Mouse (Mus musculus) liver, embryonic 12.5 days (tissue): ENCODE results near the gene Gm340. TPM values are rescaled to one million over a fixed set of nuclear protein-coding genes. Genes with fewer than 3 reads are reported as not detected.

Experiments
- ATAC-seq: fragments of 200-750 bp; cut with Nextera tagmentation; 2 replicates; pipeline ENCODE4 v1.8.0; 2017; ENCODE audit warnings: moderate number of reproducible peaks, mild to moderate bottlenecking, moderate library complexity
- H3K27ac ChIP-seq: fragments of 300-500 bp; sonication (generic); 2 replicates; pipeline ENCODE4 v1.5.1; 2016; ENCODE audit warnings: mild to moderate bottlenecking
- H3K27me3 ChIP-seq: fragments of 300-500 bp; sonication (generic); replicated peaks from 2 replicates; pipeline ENCODE4 v1.6.1; 2016; ENCODE audit warnings: mild to moderate bottlenecking, moderate library complexity
- H3K36me3 ChIP-seq: fragments of 300-500 bp; sonication (generic); 2 replicates; pipeline ENCODE4 v1.6.1; 2016; ENCODE audit warnings: mild to moderate bottlenecking, moderate library complexity
- H3K4me1 ChIP-seq: fragments of 300-500 bp; sonication (generic); 2 replicates; pipeline ENCODE4 v1.6.1; 2016
- H3K4me2 ChIP-seq: fragments of 300-500 bp; sonication (generic); 2 replicates; pipeline ENCODE4 v1.6.1; 2016; ENCODE audit warnings: mild to moderate bottlenecking, moderate library complexity
- H3K4me3 ChIP-seq: fragments of 300-500 bp; sonication (generic); 2 replicates; pipeline ENCODE4 v1.5.1; 2016; ENCODE audit warnings: mild to moderate bottlenecking, moderate library complexity
- H3K9ac ChIP-seq: fragments of 300-500 bp; sonication (generic); 2 replicates; pipeline ENCODE4 v1.6.1; 2016; ENCODE audit warnings: mild to moderate bottlenecking, moderate library complexity
- H3K9me3 ChIP-seq: fragments of 300-500 bp; sonication (generic); replicated peaks from 2 replicates; pipeline ENCODE4 v1.6.1; 2016; ENCODE audit warnings: mild to moderate bottlenecking, moderate library complexity
- WGBS: fragments of 180-500 bp; shearing (Covaris S2); methylation state at CpG from one replicate; pipeline ENCODE4 v1.1.7; 2016; ENCODE audit not compliant: insufficient replicate concordance; 5-methylcytosine and 5-hydroxymethylcytosine counted together
- polyA plus RNA-seq: library from polyadenylated mRNA; unstranded; fragments of >200 nt; fragmentation: Nextera tagmentation; extraction: Ambion mirVana; gene quantifications from 2 replicates; pipeline ENCODE4 v1.2.1, GENCODE M21; 2016

The Gm340 gene
- 2.2 and 2.8 TPM in 2 replicates for polyA plus RNA-seq

DNA sequence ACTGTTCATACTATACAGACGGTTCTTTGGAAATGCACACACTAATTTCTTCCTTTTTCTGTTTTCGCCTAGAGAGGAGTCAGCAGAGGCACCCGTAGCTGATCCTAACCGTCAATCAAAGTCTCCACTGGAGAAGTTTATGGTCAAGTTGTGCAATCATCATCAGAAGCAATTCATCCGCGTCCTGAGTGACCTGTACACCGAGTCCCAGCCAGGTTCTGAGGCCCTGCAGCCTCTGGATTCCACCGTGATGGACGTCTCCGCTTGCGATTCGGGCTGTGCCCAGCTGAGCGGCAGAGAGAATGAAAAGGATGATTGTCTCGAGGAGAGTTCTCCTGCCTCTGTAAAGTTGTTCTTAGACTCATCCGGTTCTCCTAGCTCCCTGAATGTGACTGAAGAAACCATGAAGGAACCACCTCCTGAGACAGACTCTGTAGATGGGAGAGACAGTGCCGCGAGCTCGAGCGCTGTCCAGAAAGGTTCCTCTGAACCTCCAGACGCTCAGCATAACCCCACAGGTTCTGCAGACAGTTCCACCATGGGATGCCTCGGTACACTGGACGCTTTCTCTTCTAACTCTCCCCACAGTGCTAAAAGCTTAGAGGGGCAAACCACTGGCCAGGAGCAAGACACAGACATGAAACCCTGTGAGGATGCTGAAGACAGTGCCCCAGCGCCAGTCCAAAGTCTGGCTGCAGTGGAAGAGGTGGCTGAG lies at the start of gene Gm340:
Gm340 (plus strand) TSS at position 665 of the 715 bp plus-strand sequence.
- H3K36me3 ChIP-seq: peaks cover 47% of the 10 kb centered on the region
- ATAC-seq: no peak
- H3K27ac ChIP-seq: no peak within 1 kb of the TSS
- no peaks in the 10 kb centered on the region for H3K27me3 ChIP-seq
- no peak within 1 kb of the TSS for H3K4me2 ChIP-seq
- H3K9me3 ChIP-seq: no peaks in the 10 kb centered on the region
- H3K4me3 ChIP-seq: no peak within 1 kb of the TSS
- 87% methylated on average over 23 of the region's 23 CpGs for WGBS
- H3K9ac ChIP-seq: no peak within 1 kb of the TSS
- 0 out of 2 replicates have a peak, but pooled peaks cover 2% of the 10 kb centered on the region for H3K4me1 ChIP-seq

DNA sequence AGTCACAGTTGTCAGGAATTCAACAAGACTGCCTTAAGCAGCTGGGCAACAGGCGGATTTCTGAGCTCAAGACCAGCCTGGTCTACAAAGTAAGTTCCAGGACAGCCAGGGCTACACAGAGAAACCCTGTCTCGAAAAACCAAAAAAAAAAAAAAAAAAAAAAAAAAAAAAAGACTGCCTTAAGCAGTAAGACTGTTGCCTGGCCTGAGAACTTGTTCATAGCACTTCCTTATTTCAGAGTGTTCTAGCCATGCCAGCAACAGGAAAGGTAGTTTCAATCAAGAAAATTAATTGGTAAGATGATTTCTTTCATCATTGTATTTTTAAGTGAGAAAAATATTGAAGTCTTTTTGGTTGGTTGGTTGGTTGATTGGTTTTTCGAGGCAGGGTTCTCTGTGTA lies 48.1 kb upstream of the Gm340 start:
- Histone ChIP-seq H3K36me3 (peaks cover 21% of the 10 kb centered on the region), H3K9ac (no peak overlapping the region), H3K4me1 (no peaks in the 10 kb centered on the region), H3K27ac (no peak overlapping the region), H3K9me3 (no peaks in the 10 kb centered on the region), H3K4me2 (no peak overlapping the region), H3K27me3 (no peaks in the 10 kb centered on the region), H3K4me3 (no peak overlapping the region)
- ATAC-seq: no peak
- WGBS: 75% methylated on average over 3 of the region's 3 CpGs

DNA sequence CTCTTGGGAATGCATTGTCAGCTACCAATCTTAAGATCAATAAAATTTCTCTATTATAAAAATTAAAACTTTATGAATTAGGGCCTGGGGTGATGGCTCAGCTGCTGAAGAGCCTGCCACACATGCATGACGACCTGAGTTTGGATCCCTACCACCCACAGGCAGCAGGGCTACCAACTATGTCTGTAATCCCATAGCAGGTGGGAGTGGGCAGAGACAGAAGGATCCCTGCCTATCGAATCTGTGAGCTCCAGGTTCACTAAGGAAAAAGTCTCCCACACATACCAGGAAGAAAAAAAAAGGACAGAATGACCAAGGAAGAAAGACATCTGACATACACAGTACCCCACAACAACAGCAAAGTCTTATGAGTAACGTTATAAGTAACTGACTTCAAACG lies 25.2 kb upstream of the Gm340 start:
- no peaks in the 10 kb centered on the region for H3K9me3 ChIP-seq
- H3K9ac ChIP-seq: no peak overlapping the region
- H3K4me3 ChIP-seq: no peak overlapping the region
- H3K27ac ChIP-seq: no peak overlapping the region
- H3K27me3 ChIP-seq: no peaks in the 10 kb centered on the region
- no peak for ATAC-seq
- H3K4me1 ChIP-seq: no peaks in the 10 kb centered on the region
- peaks cover 57% of the 10 kb centered on the region for H3K36me3 ChIP-seq
- WGBS: 79% methylated on average over 4 of the region's 4 CpGs
- H3K4me2 ChIP-seq: no peak overlapping the region

DNA sequence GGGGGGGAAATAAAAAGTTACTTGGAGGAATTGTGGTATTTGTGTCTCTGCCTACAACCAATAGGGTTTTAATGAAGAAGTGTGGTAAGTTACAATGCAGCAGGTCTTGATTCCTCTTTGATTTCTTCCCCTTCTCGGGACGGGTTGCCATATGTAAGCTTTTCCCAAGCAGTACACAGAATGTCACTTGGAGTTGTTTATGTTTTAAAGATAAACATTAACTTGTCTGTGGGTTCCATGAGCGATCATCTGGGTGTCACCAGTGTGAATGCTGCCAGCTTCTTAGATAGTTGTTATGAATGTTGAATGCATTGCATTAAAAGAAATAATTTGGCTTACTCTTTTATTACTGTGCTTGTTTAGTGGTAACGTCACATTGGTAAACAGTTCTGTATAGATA lies 24.7 kb upstream of the Gm340 start:
- no peak overlapping the region for H3K4me3 ChIP-seq
- no peak overlapping the region for H3K4me2 ChIP-seq
- H3K9me3 ChIP-seq: no peaks in the 10 kb centered on the region
- H3K27ac ChIP-seq: no peak overlapping the region
- no peaks in the 10 kb centered on the region for H3K4me1 ChIP-seq
- no peak overlapping the region for H3K9ac ChIP-seq
- H3K27me3 ChIP-seq: no peaks in the 10 kb centered on the region
- peaks cover 54% of the 10 kb centered on the region for H3K36me3 ChIP-seq
- no peak for ATAC-seq
- WGBS: 79% methylated on average over 4 of the region's 4 CpGs

DNA sequence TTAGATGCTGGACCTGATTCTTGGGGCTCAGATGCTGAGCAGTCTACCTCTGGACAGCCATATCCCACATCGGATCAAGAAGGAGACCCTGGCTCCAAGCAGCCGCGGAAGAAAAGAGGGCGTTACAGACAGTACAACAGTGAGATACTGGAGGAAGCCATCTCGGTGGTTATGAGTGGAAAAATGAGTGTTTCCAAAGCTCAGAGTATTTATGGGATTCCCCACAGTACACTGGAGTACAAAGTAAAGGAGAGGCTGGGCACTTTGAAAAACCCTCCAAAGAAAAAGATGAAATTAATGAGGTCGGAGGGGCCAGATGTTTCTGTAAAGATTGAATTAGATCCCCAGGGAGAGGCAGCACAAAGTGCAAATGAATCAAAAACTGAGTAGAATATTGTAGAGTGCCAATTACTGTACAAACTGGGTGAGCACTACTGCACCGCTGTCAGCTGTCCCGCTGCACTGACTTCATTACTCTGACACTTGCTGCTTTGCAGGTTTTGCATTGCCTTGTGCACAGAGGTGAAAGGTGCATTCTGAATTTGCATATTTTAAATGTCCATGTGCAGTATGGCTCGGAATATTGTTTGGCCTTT lies 23.2 kb upstream of the Gm340 start:
- Histone ChIP-seq H3K27me3 (no peaks in the 10 kb centered on the region), H3K9me3 (no peaks in the 10 kb centered on the region), H3K27ac (no peak overlapping the region), H3K4me2 (no peak overlapping the region), H3K36me3 (peaks cover 43% of the 10 kb centered on the region), H3K4me1 (no peaks in the 10 kb centered on the region), H3K9ac (no peak overlapping the region), H3K4me3 (no peak overlapping the region)
- ATAC-seq: no peak
- WGBS: 89% methylated on average over 9 of the region's 9 CpGs

DNA sequence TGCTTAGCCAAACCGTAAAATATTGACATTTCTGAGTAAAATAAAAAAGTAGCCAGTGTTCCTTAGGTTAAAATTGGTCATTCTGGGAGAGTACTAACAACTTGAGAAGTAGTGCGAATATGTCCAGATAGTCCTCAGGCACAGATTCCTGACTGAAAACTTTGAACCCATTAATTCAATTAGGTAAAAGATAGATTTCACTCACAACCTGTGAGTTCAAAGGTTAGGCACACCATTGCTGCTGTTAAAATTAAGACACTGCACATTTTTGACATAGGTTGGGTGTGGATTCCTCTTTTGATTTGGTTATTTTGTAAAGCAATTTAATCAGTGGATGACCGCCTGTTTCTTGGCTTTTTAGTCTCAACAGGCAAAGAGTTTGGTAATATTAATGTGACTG lies 21.3 kb upstream of the Gm340 start:
- peaks cover 41% of the 10 kb centered on the region for H3K36me3 ChIP-seq
- no peak overlapping the region for H3K4me2 ChIP-seq
- no peak overlapping the region for H3K9ac ChIP-seq
- H3K9me3 ChIP-seq: no peaks in the 10 kb centered on the region
- no peak overlapping the region for H3K27ac ChIP-seq
- H3K27me3 ChIP-seq: no peaks in the 10 kb centered on the region
- WGBS: 87% methylated on average over 3 of the region's 3 CpGs
- no peak for ATAC-seq
- no peak overlapping the region for H3K4me3 ChIP-seq
- H3K4me1 ChIP-seq: no peaks in the 10 kb centered on the region

DNA sequence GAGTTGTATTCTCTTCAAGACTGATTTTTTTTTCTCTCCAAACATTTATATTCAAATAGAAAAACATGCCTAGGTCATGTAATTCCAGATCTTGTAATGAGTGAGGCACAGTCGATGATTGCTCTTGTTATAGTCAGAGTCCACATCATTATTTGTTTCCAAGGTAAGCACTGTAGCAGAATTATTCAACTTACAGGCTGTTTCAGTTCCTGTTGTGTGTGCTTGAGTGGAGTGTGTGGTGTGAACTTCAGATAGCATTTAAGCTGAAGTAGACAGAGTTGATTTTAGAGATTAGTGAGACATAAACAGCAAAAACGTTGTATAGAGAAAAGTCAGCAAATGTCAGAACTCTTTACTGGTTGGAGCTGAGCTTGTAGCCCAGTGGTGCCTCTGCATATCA lies 13.4 kb upstream of the Gm340 start:
- 49% methylated on average over 2 of the region's 2 CpGs for WGBS

DNA sequence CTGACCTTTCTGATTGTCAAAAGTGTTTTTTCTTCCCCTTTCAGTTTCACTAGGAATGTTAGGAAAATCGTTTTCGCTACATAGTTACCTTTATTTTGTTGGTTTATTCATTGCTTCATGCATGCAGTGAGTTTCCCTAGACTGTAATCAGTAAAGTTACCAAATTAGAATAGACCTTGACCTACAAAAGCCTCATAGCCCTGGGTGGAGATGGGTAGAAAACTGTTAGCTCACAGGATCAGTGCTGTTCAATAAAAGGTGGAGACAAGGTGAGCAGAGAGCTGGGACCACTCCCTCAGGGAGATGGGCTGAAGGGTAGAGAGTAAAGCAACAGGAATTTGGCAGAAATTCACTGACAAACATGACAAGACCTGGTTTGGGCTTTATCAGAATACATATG lies 8.5 kb upstream of the Gm340 start:
- peaks cover 19% of the 10 kb centered on the region for H3K4me1 ChIP-seq
- ATAC-seq: no peak
- WGBS: 74% methylated on average over 2 of the region's 2 CpGs
- H3K27me3 ChIP-seq: no peaks in the 10 kb centered on the region
- H3K4me3 ChIP-seq: no peak overlapping the region
- no peak overlapping the region for H3K4me2 ChIP-seq
- no peak overlapping the region for H3K27ac ChIP-seq
- H3K9ac ChIP-seq: no peak overlapping the region
- H3K36me3 ChIP-seq: 0 out of 2 replicates have a peak, but pooled peaks cover 4% of the 10 kb centered on the region
- no peaks in the 10 kb centered on the region for H3K9me3 ChIP-seq

More for the DNA sequence above, 13.4 kb upstream of the Gm340 start:
- peaks cover 3% of the 10 kb centered on the region for H3K4me1 ChIP-seq
- H3K9me3 ChIP-seq: no peaks in the 10 kb centered on the region
- no peak overlapping the region for H3K4me3 ChIP-seq
- 0 out of 2 replicates have a peak, but pooled peaks cover 2% of the 10 kb centered on the region for H3K36me3 ChIP-seq
- H3K4me2 ChIP-seq: no peak overlapping the region
- no peak overlapping the region for H3K27ac ChIP-seq
- H3K9ac ChIP-seq: no peak overlapping the region
- no peaks in the 10 kb centered on the region for H3K27me3 ChIP-seq
- no peak for ATAC-seq

DNA sequence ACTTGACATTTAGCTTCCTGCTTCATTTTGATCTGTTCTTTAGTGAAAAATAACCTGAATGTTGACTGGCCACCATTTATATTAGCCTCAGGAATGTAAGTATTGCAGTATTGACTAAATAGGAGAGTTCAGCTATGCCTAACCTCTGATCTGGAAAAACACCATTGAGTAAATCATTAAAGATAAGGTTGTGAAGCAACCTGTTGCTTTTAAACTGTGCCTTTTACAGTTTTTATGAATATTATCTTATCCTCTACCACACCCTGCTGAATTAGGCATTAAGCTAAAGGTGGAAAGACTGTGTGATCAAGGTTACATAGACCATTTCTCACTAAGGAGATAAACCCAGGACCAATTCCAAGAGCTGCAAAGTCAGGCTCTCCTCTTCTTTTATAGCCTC lies 4.6 kb upstream of the Gm340 start:
- no peak for ATAC-seq

DNA sequence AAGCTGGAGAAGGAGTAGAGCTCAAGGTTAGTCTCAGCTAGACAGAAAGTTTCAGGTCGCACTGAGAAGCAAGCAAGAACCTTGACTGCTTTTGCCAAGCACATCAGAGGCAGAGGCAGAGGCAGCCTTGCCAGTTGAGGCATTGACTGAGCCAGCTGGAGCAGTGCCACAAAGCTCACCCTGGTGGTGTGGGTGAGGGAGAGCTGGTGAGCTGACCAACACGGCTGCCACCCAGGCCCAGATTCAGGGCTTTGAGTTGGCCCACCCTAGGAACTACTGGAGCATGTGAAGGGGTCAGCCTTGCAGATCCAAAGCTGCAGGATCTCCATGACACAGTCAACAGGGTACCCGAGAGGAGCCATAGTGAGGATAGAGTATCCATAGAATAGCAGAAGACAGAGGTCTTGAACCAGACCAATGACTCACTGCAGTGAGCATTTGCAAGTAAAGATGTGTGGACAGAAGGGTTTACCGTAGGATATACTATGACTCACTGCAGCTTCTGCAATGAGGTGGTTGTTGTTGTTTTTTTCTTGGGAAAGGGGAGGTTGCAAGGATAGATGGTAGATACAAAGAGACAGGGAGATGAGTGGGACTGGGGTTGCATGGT lies 2.8 kb upstream of the Gm340 start:
- Histone ChIP-seq H3K4me1 (0 out of 2 replicates have a peak, but pooled peaks cover 12% of the 10 kb centered on the region), H3K27ac (no peak overlapping the region), H3K9me3 (no peaks in the 10 kb centered on the region), H3K27me3 (no peaks in the 10 kb centered on the region), H3K9ac (no peak overlapping the region), H3K4me2 (no peak overlapping the region), H3K36me3 (peaks cover 33% of the 10 kb centered on the region), H3K4me3 (no peak overlapping the region)
- WGBS: 81% methylated on average over 4 of the region's 4 CpGs
- no peak for ATAC-seq

More for the DNA sequence above, 4.6 kb upstream of the Gm340 start:
- no peaks in the 10 kb centered on the region for H3K27me3 ChIP-seq
- peaks cover 19% of the 10 kb centered on the region for H3K4me1 ChIP-seq
- no peaks in the 10 kb centered on the region for H3K9me3 ChIP-seq
- no peak overlapping the region for H3K27ac ChIP-seq
- H3K9ac ChIP-seq: no peak overlapping the region
- H3K4me2 ChIP-seq: no peak overlapping the region
- no peak overlapping the region for H3K4me3 ChIP-seq
- H3K36me3 ChIP-seq: peaks cover 14% of the 10 kb centered on the region

DNA sequence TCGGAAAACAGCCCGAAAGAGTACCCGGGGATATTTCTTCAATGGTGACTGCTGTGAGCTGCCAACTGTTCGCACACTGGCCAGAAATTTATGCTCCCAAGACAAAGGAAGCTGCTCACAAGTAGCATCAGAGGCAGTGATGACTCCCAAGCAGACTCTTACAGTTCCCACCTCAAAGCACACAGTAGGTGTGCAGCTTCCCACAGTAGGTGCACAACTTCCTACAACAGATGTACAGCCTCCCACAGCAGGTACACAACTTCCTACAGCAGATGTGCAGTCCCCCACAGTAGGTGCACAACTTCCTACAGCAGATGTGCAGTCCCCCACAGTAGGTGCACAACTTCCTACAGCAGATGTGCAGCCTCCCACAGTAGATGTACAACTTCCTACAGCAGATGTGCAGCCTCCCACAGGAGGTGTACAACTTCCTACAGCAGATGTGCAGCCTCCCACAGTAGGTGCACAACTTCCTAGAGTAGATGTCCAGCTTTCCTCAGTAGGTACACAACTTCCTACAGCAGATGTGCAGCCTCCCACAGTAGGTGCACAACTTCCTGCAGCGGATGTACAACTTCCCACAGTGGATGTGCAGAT lies 846 bp downstream of the Gm340 start:
- no peaks in the 10 kb centered on the region for H3K4me1 ChIP-seq
- H3K36me3 ChIP-seq: peaks cover 47% of the 10 kb centered on the region
- no peak overlapping the region for H3K4me3 ChIP-seq
- H3K9ac ChIP-seq: no peak overlapping the region
- H3K27me3 ChIP-seq: no peaks in the 10 kb centered on the region
- no peaks in the 10 kb centered on the region for H3K9me3 ChIP-seq
- no peak overlapping the region for H3K27ac ChIP-seq
- WGBS: 89% methylated on average over 5 of the region's 5 CpGs
- ATAC-seq: no peak
- no peak overlapping the region for H3K4me2 ChIP-seq

DNA sequence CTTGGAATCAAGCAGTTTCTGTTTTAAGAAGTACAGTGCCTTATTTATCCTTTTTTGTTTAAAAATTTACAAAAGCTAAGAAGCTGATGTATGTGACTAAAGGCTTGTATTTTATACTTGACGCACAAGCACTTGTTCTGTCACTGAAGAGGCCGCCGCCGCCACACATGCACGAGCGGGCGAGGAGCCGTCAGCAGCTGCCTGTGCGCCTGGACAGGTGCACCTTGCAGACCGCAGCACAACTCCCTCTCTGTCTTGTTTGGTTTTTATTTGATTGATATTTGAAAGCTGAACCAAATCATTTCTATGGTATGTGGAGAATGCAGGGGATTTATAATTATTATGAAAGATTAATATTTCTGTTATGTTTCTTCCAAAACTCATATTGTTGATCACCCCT lies 4.6 kb downstream of the Gm340 start:
- H3K36me3 ChIP-seq: peaks cover 45% of the 10 kb centered on the region
- H3K4me2 ChIP-seq: no peak overlapping the region
- H3K9me3 ChIP-seq: no peaks in the 10 kb centered on the region
- H3K9ac ChIP-seq: no peak overlapping the region
- WGBS: 89% methylated on average over 10 of the region's 10 CpGs
- no peaks in the 10 kb centered on the region for H3K4me1 ChIP-seq
- H3K27ac ChIP-seq: no peak overlapping the region
- no peaks in the 10 kb centered on the region for H3K27me3 ChIP-seq
- no peak for ATAC-seq
- no peak overlapping the region for H3K4me3 ChIP-seq
